Mouse (Mus musculus) lung, embryonic 14.5 days (tissue): ENCODE measurements at regions not wholly inside any gene's neighbourhood (a gene's known extent, or its start where the extent isn't known, plus 50 kb on each side); places are given as distances from the start of the nearest gene placed in this dataset.

Source experiments
- ATAC-seq: fragments of 200-750 bp; cut with Nextera tagmentation; 2 replicates; pipeline ENCODE4 v1.8.0; 2017; ENCODE audit warnings: mild to moderate bottlenecking, moderate TSS enrichment, moderate library complexity; ENCODE audit not compliant: insufficient read depth
- DNase-seq: peaks from one replicate; pipeline ENCODE4 v3.0.0-alpha.2; 2015
- H3K27ac ChIP-seq: fragments of 300-500 bp; sonication (generic); 2 replicates; pipeline ENCODE4 v1.5.1; 2014; ENCODE audit warnings: low read depth, mild to moderate bottlenecking, moderate library complexity
- H3K27me3 ChIP-seq: fragments of 300-500 bp; sonication (generic); 2 replicates; pipeline ENCODE4 v1.6.1; 2014; ENCODE audit warnings: low read length, control low read depth; ENCODE audit not compliant: insufficient read depth
- H3K36me3 ChIP-seq: fragments of 300-500 bp; sonication (generic); 2 replicates; pipeline ENCODE4 v1.6.1; 2014; ENCODE audit warnings: control low read depth; ENCODE audit not compliant: insufficient read depth
- H3K4me1 ChIP-seq: fragments of 300-500 bp; sonication (generic); 2 replicates; pipeline ENCODE4 v1.6.1; 2014; ENCODE audit warnings: antibody characterized with exemption, control low read depth; ENCODE audit not compliant: insufficient read depth
- H3K4me2 ChIP-seq: fragments of 300-500 bp; sonication (generic); 2 replicates; pipeline ENCODE4 v1.6.1; 2014; ENCODE audit warnings: mild to moderate bottlenecking
- H3K4me3 ChIP-seq: fragments of 300-500 bp; sonication (generic); 2 replicates; pipeline ENCODE4 v1.5.1; 2014; ENCODE audit warnings: low read depth, low read length
- H3K9ac ChIP-seq: fragments of 300-500 bp; sonication (generic); 2 replicates; pipeline ENCODE4 v1.6.1; 2014
- H3K9me3 ChIP-seq: fragments of 300-500 bp; sonication (generic); 2 replicates; pipeline ENCODE4 v1.6.1; 2016; ENCODE audit warnings: low read depth, low read length, control low read depth
- CTCF ChIP-seq: IDR thresholded peaks from 2 replicates; pipeline ENCODE4 v1.5.1; 2016; ENCODE audit warnings: antibody characterized with exemption, low read depth
- WGBS: fragments of 180-500 bp; shearing (Covaris S2); extraction: QIAGEN DNeasy Blood & Tissue Kit; methylation state at CpG from one replicate; pipeline ENCODE4 v1.1.7; 2014; 5-methylcytosine and 5-hydroxymethylcytosine counted together

GRCm38 (mm10) chr8:35123196-35123621 lies 642.4 kb upstream of the Gm19410 start:
- H3K9ac ChIP-seq, result peak overlapping the region; percentile 1
- no peaks in the 10 kb centered on the region for H3K9me3 ChIP-seq
- DNase-seq, result peak; percentile 78
- H3K27ac ChIP-seq, result no peak overlapping the region
- no peaks in the 10 kb centered on the region for H3K27me3 ChIP-seq
- 7% methylated on average over 14 of the region's 14 CpGs for WGBS
- no peak for ATAC-seq
- no peaks in the 10 kb centered on the region for H3K4me1 ChIP-seq
- H3K4me2 ChIP-seq, result peak overlapping the region; percentile 51
- no peaks in the 10 kb centered on the region for H3K36me3 ChIP-seq
- TF ChIP-seq CTCF, result no peak
- peak overlapping the region; percentile 7 for H3K4me3 ChIP-seq

DNA sequence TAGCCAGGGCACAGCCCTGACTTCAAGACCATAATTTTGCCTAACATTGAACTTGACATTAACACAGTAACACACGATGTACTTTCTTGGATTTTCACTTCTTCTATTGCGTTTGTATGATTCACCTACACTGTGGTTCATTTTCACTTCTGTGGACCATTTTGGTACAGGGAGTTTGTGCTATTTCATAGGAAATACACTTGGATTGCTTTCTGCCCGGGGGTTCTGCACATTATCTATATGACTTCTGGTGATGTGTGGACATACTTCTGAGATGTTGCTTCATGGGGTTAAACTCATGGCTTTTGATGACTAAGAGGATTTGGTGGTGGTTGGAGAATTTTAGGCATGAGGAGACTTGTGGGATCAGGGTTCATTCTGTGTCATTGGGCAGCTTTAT lies 640.4 kb upstream of the Gm19410 start:
- Histone ChIP-seq H3K27me3 (no peaks in the 10 kb centered on the region), H3K4me3 (no peak overlapping the region), H3K4me1 (peaks cover under 1% of the 10 kb centered on the region; the same call in 1 of the 2 replicates), H3K9me3 (no peaks in the 10 kb centered on the region), H3K27ac (no peak overlapping the region), H3K36me3 (no peaks in the 10 kb centered on the region), H3K9ac (no peak overlapping the region), H3K4me2 (no peak overlapping the region)
- ATAC-seq (no peak), DNase-seq (no peak)
- no peak for TF ChIP-seq CTCF
- 89% methylated on average over 3 of the region's 3 CpGs for WGBS

GRCm38 (mm10) chr8:35132281-35132680 lies 633.3 kb upstream of the Gm19410 start:
- H3K4me3 ChIP-seq, result no peak overlapping the region
- no peak overlapping the region for H3K4me2 ChIP-seq
- no peaks in the 10 kb centered on the region for H3K9me3 ChIP-seq
- peaks cover 3% of the 10 kb centered on the region; the same call in 1 of the 2 replicates for H3K4me1 ChIP-seq
- no peak overlapping the region for H3K9ac ChIP-seq
- no peaks in the 10 kb centered on the region for H3K27me3 ChIP-seq
- no peaks in the 10 kb centered on the region for H3K36me3 ChIP-seq
- no peak overlapping the region for H3K27ac ChIP-seq
- no peak for ATAC-seq
- DNase-seq, result no peak
- no peak for TF ChIP-seq CTCF
- WGBS, result 86% methylated on average over 1 of the region's 1 CpGs

DNA sequence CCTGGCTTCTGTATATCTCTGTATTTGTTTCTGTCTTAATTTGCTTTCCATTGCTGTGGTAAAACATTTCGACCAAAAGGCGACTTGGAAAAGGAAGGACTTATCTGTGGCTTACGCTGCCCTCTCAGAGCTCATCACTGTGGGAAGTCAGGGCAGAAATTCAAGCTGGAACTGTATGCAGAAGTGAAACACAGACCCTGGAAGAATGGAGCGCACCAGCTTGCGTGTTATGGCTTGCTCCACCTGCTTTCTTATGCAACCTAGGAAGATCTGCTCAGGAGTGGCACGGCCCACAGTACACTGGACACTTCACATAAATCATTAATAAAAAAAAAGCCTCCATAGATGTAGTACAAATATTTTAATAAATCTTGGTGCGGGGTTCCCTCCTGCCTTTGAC lies 630.0 kb upstream of the Gm19410 start:
- DNase-seq, result no peak
- Histone ChIP-seq H3K4me1 (no peaks in the 10 kb centered on the region), H3K27me3 (no peaks in the 10 kb centered on the region), H3K4me2 (no peak overlapping the region), H3K4me3 (no peak overlapping the region), H3K9ac (no peak overlapping the region), H3K9me3 (no peaks in the 10 kb centered on the region), H3K36me3 (no peaks in the 10 kb centered on the region), H3K27ac (no peak overlapping the region)
- ATAC-seq, result no peak
- WGBS, result 80% methylated on average over 7 of the region's 7 CpGs
- TF ChIP-seq CTCF, result no peak

DNA sequence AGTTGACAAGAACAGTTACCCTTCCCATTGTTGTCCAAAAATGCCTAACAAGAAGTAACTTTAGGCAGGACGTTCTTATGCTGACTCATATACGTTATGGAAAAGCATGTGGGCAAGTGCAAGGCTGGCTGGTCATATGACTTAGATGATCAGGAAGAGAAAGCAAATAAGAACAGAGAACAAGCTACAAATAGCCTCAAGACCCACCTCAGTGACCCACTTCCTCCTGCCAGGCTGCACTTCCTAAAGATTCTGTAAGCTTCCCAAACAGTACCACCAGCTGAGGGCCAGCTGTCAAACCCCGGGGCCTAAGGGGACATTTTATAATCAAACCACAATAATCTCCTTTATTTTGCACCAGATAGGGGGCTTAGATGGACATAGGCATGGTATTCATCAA lies 628.9 kb upstream of the Gm19410 start:
- no peak overlapping the region for H3K4me2 ChIP-seq
- H3K9ac ChIP-seq, result no peak overlapping the region
- DNase-seq (no peak), ATAC-seq (no peak)
- H3K9me3 ChIP-seq, result no peaks in the 10 kb centered on the region
- no peaks in the 10 kb centered on the region for H3K4me1 ChIP-seq
- no peak for TF ChIP-seq CTCF
- WGBS, result 83% methylated on average over 3 of the region's 3 CpGs
- H3K27ac ChIP-seq, result no peak overlapping the region
- no peak overlapping the region for H3K4me3 ChIP-seq
- H3K36me3 ChIP-seq, result no peaks in the 10 kb centered on the region
- H3K27me3 ChIP-seq, result no peaks in the 10 kb centered on the region

DNA sequence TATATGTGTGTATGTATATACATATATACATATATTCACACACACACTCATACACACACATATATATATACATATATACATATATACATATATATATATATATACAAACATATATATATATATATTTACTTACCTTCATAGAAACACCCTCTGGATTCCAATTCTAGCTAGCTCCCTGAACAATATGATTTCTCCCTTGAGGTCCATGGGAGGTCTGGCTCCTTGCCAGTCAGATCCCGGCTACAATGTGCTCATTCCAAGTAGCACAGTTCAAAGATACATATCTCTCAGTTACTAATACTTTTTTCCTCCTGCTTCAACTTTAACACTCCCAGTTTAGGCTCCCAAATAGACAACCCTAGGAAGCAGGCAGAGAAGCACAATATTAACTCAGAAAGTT lies 624.8 kb upstream of the Gm19410 start:
- no peak overlapping the region for H3K9ac ChIP-seq
- H3K4me1 ChIP-seq, result no peaks in the 10 kb centered on the region
- ATAC-seq, result no peak
- 29% methylated on average over 1 of the region's 1 CpGs for WGBS
- H3K27me3 ChIP-seq, result no peaks in the 10 kb centered on the region
- TF ChIP-seq CTCF, result no peak
- no peak for DNase-seq
- H3K4me2 ChIP-seq, result no peak overlapping the region
- H3K4me3 ChIP-seq, result no peak overlapping the region
- no peaks in the 10 kb centered on the region for H3K9me3 ChIP-seq
- no peak overlapping the region for H3K27ac ChIP-seq
- no peaks in the 10 kb centered on the region for H3K36me3 ChIP-seq

- no peak for TF ChIP-seq CTCF
- no peak overlapping the region for H3K4me2 ChIP-seq
- H3K27me3 ChIP-seq, result no peaks in the 10 kb centered on the region
- H3K4me3 ChIP-seq, result no peak overlapping the region
- 34% methylated on average over 8 of the region's 8 CpGs for WGBS
- H3K9me3 ChIP-seq, result no peaks in the 10 kb centered on the region
- ATAC-seq, result no peak
- no peak overlapping the region for H3K27ac ChIP-seq
- DNase-seq, result no peak
- no peak overlapping the region for H3K9ac ChIP-seq
- no peaks in the 10 kb centered on the region for H3K4me1 ChIP-seq
- no peaks in the 10 kb centered on the region for H3K36me3 ChIP-seq
Measured at GRCm38 (mm10) chr8:35143018-35143656, 622.5 kb upstream of the Gm19410 start.
